Mouse (Mus musculus) hindbrain, embryonic 10.5 days (tissue): ENCODE measurements around the gene Gpr157. TPM values are rescaled to one million over a fixed set of nuclear protein-coding genes. Genes with fewer than 3 reads are reported as not detected.

ENCODE experiments used
- DNase-seq: peaks from one replicate; pipeline ENCODE4 v3.0.0-alpha.2; 2017; ENCODE audit warnings: low spot score
- H3K27ac ChIP-seq: fragments of 300-500 bp; sonication (generic); 2 replicates; pipeline ENCODE4 v1.5.1; 2016; ENCODE audit warnings: mild to moderate bottlenecking, moderate library complexity
- H3K27me3 ChIP-seq: fragments of 300-500 bp; sonication (generic); 2 replicates; pipeline ENCODE4 v1.6.1; 2016; ENCODE audit warnings: mild to moderate bottlenecking; ENCODE audit not compliant: poor library complexity, insufficient read depth, severe bottlenecking
- H3K36me3 ChIP-seq: fragments of 300-500 bp; sonication (generic); 2 replicates; pipeline ENCODE4 v1.6.1; 2016; ENCODE audit warnings: mild to moderate bottlenecking, moderate library complexity
- H3K4me1 ChIP-seq: fragments of 300-500 bp; sonication (generic); replicated peaks from 2 replicates; pipeline ENCODE4 v1.6.1; 2016; ENCODE audit warnings: mild to moderate bottlenecking
- H3K4me3 ChIP-seq: fragments of 300-500 bp; sonication (generic); 2 replicates; pipeline ENCODE4 v1.5.1; 2016; ENCODE audit warnings: mild to moderate bottlenecking, moderate library complexity
- H3K9me3 ChIP-seq: fragments of 300-500 bp; sonication (generic); 2 replicates; pipeline ENCODE4 v1.6.1; 2016; ENCODE audit warnings: mild to moderate bottlenecking, moderate library complexity
- WGBS: fragments of 180-500 bp; shearing (Covaris S2); methylation state at CpG from one replicate; pipeline ENCODE4 v1.1.7; 2016; 5-methylcytosine and 5-hydroxymethylcytosine counted together
- microRNA counts: library from miRNA; unstranded; fragments of <30 nt; microRNA quantifications from one replicate; lab custom pipeline; 2017
- polyA plus RNA-seq: library from polyadenylated mRNA; unstranded; fragments of >200 nt; fragmentation: Nextera tagmentation; extraction: Ambion mirVana; gene quantifications from 2 replicates; pipeline ENCODE4 v1.2.1, GENCODE M21; 2016

The Gpr157 gene
- polyA plus RNA-seq, 1 experiment from 2014 or later, result 0.59 TPM

GRCm38 (mm10) chr4:150139090-150139489 is 51.9 kb downstream of the Gpr157 start:
- H3K27me3 ChIP-seq, result 0 out of 2 replicates have a peak, but pooled peaks cover 9% of the 10 kb centered on the region
- no peak overlapping the region for H3K27ac ChIP-seq
- no peaks in the 10 kb centered on the region for H3K36me3 ChIP-seq
- no peak overlapping the region for H3K4me3 ChIP-seq
- 71% methylated on average over 13 of the region's 13 CpGs for WGBS
- no peak for DNase-seq
- H3K4me1 ChIP-seq, result peaks cover 27% of the 10 kb centered on the region
- no peaks in the 10 kb centered on the region for H3K9me3 ChIP-seq

- H3K9me3 ChIP-seq, result no peaks in the 10 kb centered on the region
- H3K36me3 ChIP-seq, result no peaks in the 10 kb centered on the region
- H3K27ac ChIP-seq, result no peak overlapping the region
- 0 out of 2 replicates have a peak, but pooled peaks cover 8% of the 10 kb centered on the region for H3K27me3 ChIP-seq
- H3K4me3 ChIP-seq, result no peak overlapping the region
- WGBS, result 83% methylated on average over 7 of the region's 7 CpGs
- no peak for DNase-seq
- H3K4me1 ChIP-seq, result peaks cover 27% of the 10 kb centered on the region
Measured at GRCm38 (mm10) chr4:150140346-150140745, 53.2 kb downstream of the Gpr157 start.

GRCm38 (mm10) chr4:150144242-150144641 is 57.1 kb downstream of the Gpr157 start:
- Histone ChIP-seq H3K9me3 (no peaks in the 10 kb centered on the region), H3K27me3 (no peaks in the 10 kb centered on the region), H3K36me3 (no peaks in the 10 kb centered on the region), H3K4me3 (0 out of 2 replicates have a peak overlapping the region, but pooled peaks have one; percentile 20), H3K27ac (no peak overlapping the region), H3K4me1 (peaks cover 15% of the 10 kb centered on the region; the same call in 1 of the 2 replicates)
- no peak for DNase-seq
- 19% methylated on average over 12 of the region's 12 CpGs for WGBS

- no peak overlapping the region for H3K4me3 ChIP-seq
- H3K27ac ChIP-seq, result no peak overlapping the region
- 0 out of 2 replicates have a peak, but pooled peaks cover 2% of the 10 kb centered on the region for H3K4me1 ChIP-seq
- no peaks in the 10 kb centered on the region for H3K9me3 ChIP-seq
- 80% methylated on average over 4 of the region's 4 CpGs for WGBS
- H3K27me3 ChIP-seq, result no peaks in the 10 kb centered on the region
- no peaks in the 10 kb centered on the region for H3K36me3 ChIP-seq
- DNase-seq, result no peak
Measured at GRCm38 (mm10) chr4:150146286-150146685, 59.1 kb downstream of the Gpr157 start.

GRCm38 (mm10) chr4:150151045-150151444 is 63.9 kb downstream of the Gpr157 start:
- no peak overlapping the region for H3K27ac ChIP-seq
- H3K4me3 ChIP-seq, result no peak overlapping the region
- H3K4me1 ChIP-seq, result 0 out of 2 replicates have a peak, but pooled peaks cover 2% of the 10 kb centered on the region
- H3K27me3 ChIP-seq, result no peaks in the 10 kb centered on the region
- no peaks in the 10 kb centered on the region for H3K36me3 ChIP-seq
- no peaks in the 10 kb centered on the region for H3K9me3 ChIP-seq
- no peak for DNase-seq
- 78% methylated on average over 7 of the region's 7 CpGs for WGBS

- no peaks in the 10 kb centered on the region for H3K36me3 ChIP-seq
- DNase-seq, result no peak
- no peaks in the 10 kb centered on the region for H3K27me3 ChIP-seq
- no peak overlapping the region for H3K27ac ChIP-seq
- no peak overlapping the region for H3K4me3 ChIP-seq
- H3K9me3 ChIP-seq, result no peaks in the 10 kb centered on the region
- no peaks in the 10 kb centered on the region for H3K4me1 ChIP-seq
- WGBS, result 88% methylated on average over 8 of the region's 8 CpGs
Measured at GRCm38 (mm10) chr4:150152483-150152882, 65.3 kb downstream of the Gpr157 start.

GRCm38 (mm10) chr4:150155301-150155700 is 68.1 kb downstream of the Gpr157 start:
- 84% methylated on average over 4 of the region's 4 CpGs for WGBS
- H3K9me3 ChIP-seq, result no peaks in the 10 kb centered on the region
- no peak overlapping the region for H3K4me3 ChIP-seq
- no peaks in the 10 kb centered on the region for H3K27me3 ChIP-seq
- H3K27ac ChIP-seq, result no peak overlapping the region
- no peaks in the 10 kb centered on the region for H3K36me3 ChIP-seq
- DNase-seq, result no peak
- peaks cover 9% of the 10 kb centered on the region; the same call in 1 of the 2 replicates for H3K4me1 ChIP-seq

MicroRNA genes within 50 kb of the gene (microRNA counts, 519-probe panel; counts per million panel counts)
- microRNA mmu-miR-34a (lab: Ali Mortazavi, UCI), result 1,255 counts per million, percentile 77 among the panel's probes with 10 or more counts

Other genes with a start within 250 kb of the Gpr157 start
- gene Spsb1, start 132.3 kb upstream of the Gpr157 start, polyA plus RNA-seq, result 10.7 and 12.0 TPM in 2 replicates
- 4.8 and 5.6 TPM in 2 replicates for gene H6pd, start 78.3 kb upstream of the Gpr157 start, polyA plus RNA-seq
- 1.1 and 2.0 TPM in 2 replicates for gene Slc2a5, start 31.9 kb downstream of the Gpr157 start, polyA plus RNA-seq
- gene Slc2a7, start 61.6 kb downstream of the Gpr157 start, polyA plus RNA-seq, result not detected in 2 replicates
- gene Car6, start 114.0 kb downstream of the Gpr157 start, polyA plus RNA-seq, result 0.14 TPM in 1 of 2 replicates, not detected in the other
- 2,517 and 3,327 TPM in 2 replicates for gene Eno1, start 149.4 kb downstream of the Gpr157 start, polyA plus RNA-seq
- 29.4 and 40.4 TPM in 2 replicates for gene Rere, start 194.3 kb downstream of the Gpr157 start, polyA plus RNA-seq